In the genomic region with DNA sequence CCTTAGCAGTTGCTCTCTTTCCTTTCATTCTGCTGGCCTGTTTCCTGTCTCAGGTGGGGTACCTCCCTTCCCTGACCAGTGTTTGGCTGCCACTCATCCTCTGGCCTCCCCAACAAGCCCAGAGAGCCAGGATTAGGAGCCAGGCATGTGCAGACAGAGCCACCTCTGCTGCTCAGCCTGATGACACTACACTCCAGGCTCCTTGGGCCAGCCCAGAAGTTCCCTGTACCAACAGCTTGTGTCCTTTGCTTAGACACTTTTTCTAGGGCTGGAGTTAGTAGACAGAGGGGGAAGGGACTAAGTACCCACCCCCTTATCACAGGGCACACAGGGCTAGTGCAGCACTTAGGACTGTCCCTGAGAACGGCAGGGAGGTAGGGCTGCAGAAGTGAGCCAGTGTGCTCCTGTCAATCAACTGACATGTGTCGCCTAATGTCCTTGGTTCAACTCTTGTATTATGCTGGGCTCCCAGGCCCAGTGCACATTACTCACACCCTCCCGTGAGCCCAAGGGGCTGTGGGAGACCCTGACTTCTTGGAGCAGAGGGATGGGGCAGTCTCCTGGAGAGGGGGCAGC, we compare ENCODE assay signal across 13 mouse cellular contexts. TPM values are rescaled to one million over a fixed set of nuclear protein-coding genes. Genes with fewer than 3 reads are reported as not detected.
DNase-seq lines count a peak whose midpoint lies in the region; ATAC-seq and TF ChIP-seq lines count a peak whose summit lies in the region.
"Had no signal": no experiment of that assay in that cellular context is flagged by ENCODE, and none has a peak within 500 bp of the region (broad histone marks: within the 10 kb centered on the region; RNA-seq: fewer than 3 reads in every experiment).

No protein-coding gene starts in this region.

- no peak overlapping the region for H3K4me3 ChIP-seq in forebrain, embryonic 13.5 days
- no peak overlapping the region for H3K4me3 ChIP-seq in forebrain, embryonic 12.5 days (replicated peaks)
- H3K4me3 ChIP-seq in heart, postnatal 0 days (ENCODE audit: low read depth, low read length), result no peak overlapping the region
- no peak overlapping the region for H3K4me3 ChIP-seq in midbrain, embryonic 16.5 days (ENCODE audit: low read depth, low read length)
- no peak overlapping the region for H3K4me3 ChIP-seq in midbrain, embryonic 11.5 days (ENCODE audit: low read depth, low read length)
- H3K4me3 ChIP-seq in myocyte, result no peak overlapping the region
- H3K4me3 ChIP-seq: embryonic facial prominence, embryonic 13.5 days had no signal

- 0 out of 2 replicates have a peak, but pooled peaks have one; percentile 37 for ATAC-seq in forebrain, embryonic 13.5 days
- no peak for ATAC-seq in forebrain, embryonic 12.5 days (ENCODE audit: low FRiP score)
- peak; percentile 70 for ATAC-seq in heart, postnatal 0 days (ENCODE audit: insufficient read depth, low read depth)
- ATAC-seq in midbrain, embryonic 16.5 days, result peak; percentile 25; the same call in 1 of the 2 replicates
- ATAC-seq in midbrain, embryonic 11.5 days (ENCODE audit: low FRiP score), result no peak
- ATAC-seq: forebrain, postnatal 0 days had no signal

- TF ChIP-seq POLR2A in myocyte (IDR thresholded peaks at IDR 0.05; ENCODE audit: insufficient read length, low read depth), result no peak

- H3K4me1 ChIP-seq in forebrain, embryonic 13.5 days, result no peaks in the 10 kb centered on the region
- H3K4me1 ChIP-seq in forebrain, embryonic 12.5 days, result no peaks in the 10 kb centered on the region
- no peaks in the 10 kb centered on the region for H3K4me1 ChIP-seq in heart, postnatal 0 days (ENCODE audit: control insufficient read depth, insufficient read depth)
- H3K4me1 ChIP-seq in midbrain, embryonic 16.5 days (ENCODE audit: control insufficient read depth, insufficient read depth, low read length), result no peaks in the 10 kb centered on the region
- no peaks in the 10 kb centered on the region for H3K4me1 ChIP-seq in midbrain, embryonic 11.5 days (ENCODE audit: control insufficient read depth, insufficient read depth, low read length)
- H3K4me1 ChIP-seq: embryonic facial prominence, embryonic 13.5 days had no signal

- no peaks in the 10 kb centered on the region for H3K79me2 ChIP-seq in myocyte (ENCODE audit: control insufficient read depth, insufficient read depth)

- no peaks in the 10 kb centered on the region for H3K27me3 ChIP-seq in forebrain, embryonic 13.5 days
- no peaks in the 10 kb centered on the region for H3K27me3 ChIP-seq in forebrain, embryonic 12.5 days
- no peaks in the 10 kb centered on the region for H3K27me3 ChIP-seq in heart, postnatal 0 days (ENCODE audit: control insufficient read depth, insufficient read depth, low read length)
- no peaks in the 10 kb centered on the region for H3K27me3 ChIP-seq in midbrain, embryonic 16.5 days (ENCODE audit: control insufficient read depth, insufficient read depth, low read depth, low read length)
- H3K27me3 ChIP-seq in midbrain, embryonic 11.5 days (ENCODE audit: control insufficient read depth, insufficient read depth, low read length), result no peaks in the 10 kb centered on the region
- H3K27me3 ChIP-seq in myocyte (ENCODE audit: control insufficient read depth, insufficient read depth, insufficient read length), result no peaks in the 10 kb centered on the region
- H3K27me3 ChIP-seq: embryonic facial prominence, embryonic 13.5 days had no signal

- peak; percentile 69 for DNase-seq in heart, postnatal 0 days (ENCODE audit: low spot score)
- DNase-seq in heart, adult 18-20 months, result no peak
- no peak for DNase-seq in midbrain, embryonic 11.5 days (ENCODE audit: low spot score, missing footprints)
- no peak for DNase-seq in spleen, postnatal 14 days (ENCODE audit: low spot score in 2 of 2)
- DNase-seq: forebrain, postnatal 0 days; gastrocnemius, postnatal 25 days had no signal

- TF ChIP-seq CTCF in heart, postnatal 0 days (IDR thresholded peaks at IDR 0.05; ENCODE audit: low read depth), result no peak

- no peak overlapping the region for H3K4me2 ChIP-seq in forebrain, embryonic 13.5 days
- H3K4me2 ChIP-seq in forebrain, embryonic 12.5 days, result no peak overlapping the region
- H3K4me2 ChIP-seq in heart, postnatal 0 days (ENCODE audit: low read depth, low read length), result no peak overlapping the region
- H3K4me2 ChIP-seq in midbrain, embryonic 16.5 days (ENCODE audit: low read length), result no peak overlapping the region
- H3K4me2 ChIP-seq in midbrain, embryonic 11.5 days, result no peak overlapping the region
- no peak overlapping the region for H3K4me2 ChIP-seq in myocyte (ENCODE audit: low read depth)
- H3K4me2 ChIP-seq: embryonic facial prominence, embryonic 13.5 days; hindbrain, embryonic 14.5 days had no signal

- peaks cover 46% of the 10 kb centered on the region for H3K36me3 ChIP-seq in forebrain, embryonic 13.5 days (ENCODE audit: poor library complexity, severe bottlenecking)
- H3K36me3 ChIP-seq in forebrain, embryonic 12.5 days (replicated peaks), result peaks cover 43% of the 10 kb centered on the region
- H3K36me3 ChIP-seq in heart, postnatal 0 days (replicated peaks; ENCODE audit: control insufficient read depth, insufficient read depth, low read length), result peaks cover 42% of the 10 kb centered on the region
- peaks cover 13% of the 10 kb centered on the region for H3K36me3 ChIP-seq in midbrain, embryonic 16.5 days (ENCODE audit: control insufficient read depth, insufficient read depth, low read length)
- H3K36me3 ChIP-seq in midbrain, embryonic 11.5 days (ENCODE audit: control insufficient read depth, insufficient read depth, low read length), result peaks cover 19% of the 10 kb centered on the region
- H3K36me3 ChIP-seq in myocyte (ENCODE audit: control insufficient read depth, insufficient read depth), result peaks cover 11% of the 10 kb centered on the region

- no peaks in the 10 kb centered on the region for H3K9me3 ChIP-seq in forebrain, embryonic 13.5 days (replicated peaks)
- H3K9me3 ChIP-seq in forebrain, embryonic 12.5 days, result no peaks in the 10 kb centered on the region
- H3K9me3 ChIP-seq in heart, postnatal 0 days (replicated peaks; ENCODE audit: control insufficient read depth, low read length), result no peaks in the 10 kb centered on the region
- no peaks in the 10 kb centered on the region for H3K9me3 ChIP-seq in midbrain, embryonic 16.5 days (replicated peaks; ENCODE audit: control insufficient read depth, low read length, poor library complexity, severe bottlenecking)
- no peaks in the 10 kb centered on the region for H3K9me3 ChIP-seq in midbrain, embryonic 11.5 days (ENCODE audit: control insufficient read depth, low read length)
- H3K9me3 ChIP-seq: embryonic facial prominence, embryonic 13.5 days; G1E had no signal

- H3K9ac ChIP-seq in forebrain, embryonic 13.5 days, result no peak overlapping the region
- H3K9ac ChIP-seq in forebrain, embryonic 12.5 days, result no peak overlapping the region
- H3K9ac ChIP-seq in heart, postnatal 0 days (replicated peaks; ENCODE audit: low read depth, low read length), result no peak overlapping the region
- no peak overlapping the region for H3K9ac ChIP-seq in midbrain, embryonic 16.5 days (ENCODE audit: low read depth, low read length)
- no peak overlapping the region for H3K9ac ChIP-seq in midbrain, embryonic 11.5 days (ENCODE audit: low read length)
- H3K9ac ChIP-seq: embryonic facial prominence, embryonic 13.5 days; forebrain, postnatal 0 days; hindbrain, embryonic 14.5 days had no signal

- WGBS in forebrain, embryonic 13.5 days, result 50% methylated on average over 3 of the region's 3 CpGs
- 47% methylated on average over 3 of the region's 3 CpGs for WGBS in forebrain, embryonic 12.5 days
- WGBS in heart, postnatal 0 days, result 25% methylated on average over 3 of the region's 3 CpGs
- 34% methylated on average over 3 of the region's 3 CpGs for whole genome bisulfite sequencing in midbrain, embryonic 16.5 days
- WGBS in midbrain, embryonic 11.5 days, result 53% methylated on average over 3 of the region's 3 CpGs

- H3ac ChIP-seq in myocyte (ENCODE audit: control insufficient read depth, insufficient read length), result no peak overlapping the region

- H3K27ac ChIP-seq in forebrain, embryonic 13.5 days, result no peak overlapping the region
- H3K27ac ChIP-seq in forebrain, embryonic 12.5 days, result no peak overlapping the region
- no peak overlapping the region for H3K27ac ChIP-seq in heart, postnatal 0 days (ENCODE audit: low read depth)
- H3K27ac ChIP-seq in midbrain, embryonic 16.5 days (ENCODE audit: low read length), result no peak overlapping the region
- H3K27ac ChIP-seq in midbrain, embryonic 11.5 days (ENCODE audit: low read depth, low read length), result no peak overlapping the region
- H3K27ac ChIP-seq: embryonic facial prominence, embryonic 13.5 days; hindbrain, embryonic 14.5 days had no signal

- no peak for TF ChIP-seq EP300 in heart, postnatal 0 days (IDR thresholded peaks at IDR 0.05; ENCODE audit: low read depth)

TF ChIP-seq in myocyte, 11 proteins besides CTCF, POLR2A, EP300 and RAD21:
- TF ChIP-seq USF1 (IDR thresholded peaks at IDR 0.05; ENCODE audit: low read depth) (no peak), MYOD1 (IDR thresholded peaks at IDR 0.05; ENCODE audit: control insufficient read depth in 1 of 3, insufficient read length in 2 of 3, low read depth in 2 of 3) (peak in 1 of 3 experiments; percentile 5), POLR2AphosphoS2 (IDR thresholded peaks at IDR 0.05; ENCODE audit: insufficient read length, low read depth) (peak; percentile 73), REST (IDR thresholded peaks at IDR 0.05; ENCODE audit: insufficient read depth, insufficient read length) (no peak), MAX (IDR thresholded peaks at IDR 0.05; ENCODE audit: low read depth) (no peak), TCF12 (IDR thresholded peaks at IDR 0.05; ENCODE audit: insufficient read depth, poor library complexity, severe bottlenecking) (no peak), MYOG (IDR thresholded peaks at IDR 0.05; ENCODE audit: control insufficient read depth in 1 of 3, insufficient read depth in 1 of 3, insufficient read length in 2 of 3, low read depth in 2 of 3) (no peak), SRF (IDR thresholded peaks at IDR 0.05; ENCODE audit: control insufficient read depth, insufficient read length, low read depth) (no peak), E2F4 (IDR thresholded peaks at IDR 0.05; ENCODE audit: insufficient read depth) (no peak), TCF3 (IDR thresholded peaks at IDR 0.05; ENCODE audit: insufficient read length, low read depth) (no peak), CEBPB (IDR thresholded peaks at IDR 0.05; ENCODE audit: insufficient read depth, poor library complexity, severe bottlenecking) (no peak)

RNA-seq across cellular contexts. Expression of a gene that starts 38.0 kb away (rescaled TPM):
- polyA plus RNA-seq in forebrain, embryonic 13.5 days (2015; fragmentation: Nextera tagmentation; extraction: Ambion mirVana), result 3.6 and 4.2 TPM in 2 replicates
- polyA plus RNA-seq in forebrain, embryonic 12.5 days (2016; fragmentation: Nextera tagmentation; extraction: Ambion mirVana), result 3.3 and 4.5 TPM in 2 replicates
- 6.4 and 7.7 TPM in 2 replicates for total RNA-seq in heart, postnatal 0 days (2014; rRNA removed; ENCODE audit: low replicate concordance)
- 2.4 and 2.9 TPM in 2 replicates for polyA plus RNA-seq in heart, postnatal 0 days (2015; fragmentation: Nextera tagmentation; extraction: Ambion mirVana)
- 1 to 10 TPM; 4.3 to 4.4 TPM for total RNA-seq in heart, adult 18-20 months (2021)
- polyA plus RNA-seq in midbrain, embryonic 16.5 days (2015; fragmentation: Nextera tagmentation; extraction: Ambion mirVana), result 3.5 and 3.8 TPM in 2 replicates
- polyA plus RNA-seq in midbrain, embryonic 11.5 days (2014; fragmentation: Nextera tagmentation; extraction: Ambion mirVana), result 1.8 and 3.3 TPM in 2 replicates
- 12.1 TPM for polyA plus RNA-seq in myocyte (2012; fragmentation: generic; extraction: Trizol)

Comparison
In these comparisons a context has a peak if more than half of its experiments do, and no peak if none do; other contexts are left out.
1. ATAC-seq: peak in forebrain, embryonic 13.5 days (single experiment), heart, postnatal 0 days (single experiment) and midbrain, embryonic 16.5 days (single experiment); none in forebrain, embryonic 12.5 days (single experiment) and midbrain, embryonic 11.5 days (single experiment).